Mouse (Mus musculus) midbrain, embryonic 12.5 days (tissue): ENCODE data around the gene 2010111I01Rik. TPM values are rescaled to one million over a fixed set of nuclear protein-coding genes. Genes with fewer than 3 reads are reported as not detected.

Experiments
- ATAC-seq: fragments of 200-750 bp; cut with Nextera tagmentation; 2 replicates; pipeline ENCODE4 v1.8.0; 2017; ENCODE audit warnings: low read depth, moderate TSS enrichment, moderate library complexity; ENCODE audit not compliant: low FRiP score
- H3K27ac ChIP-seq: fragments of 300-500 bp; sonication (generic); replicated peaks from 2 replicates; pipeline ENCODE4 v1.5.1; 2016; ENCODE audit warnings: mild to moderate bottlenecking
- H3K27me3 ChIP-seq: fragments of 300-500 bp; sonication (generic); 2 replicates; pipeline ENCODE4 v1.6.1; 2016; ENCODE audit warnings: mild to moderate bottlenecking
- H3K36me3 ChIP-seq: fragments of 300-500 bp; sonication (generic); 2 replicates; pipeline ENCODE4 v1.6.1; 2016
- H3K4me1 ChIP-seq: fragments of 300-500 bp; sonication (generic); 2 replicates; pipeline ENCODE4 v1.6.1; 2016
- H3K4me2 ChIP-seq: fragments of 300-500 bp; sonication (generic); replicated peaks from 2 replicates; pipeline ENCODE4 v1.6.1; 2016; ENCODE audit warnings: mild to moderate bottlenecking, moderate library complexity
- H3K4me3 ChIP-seq: fragments of 300-500 bp; sonication (generic); 2 replicates; pipeline ENCODE4 v1.5.1; 2016; ENCODE audit warnings: mild to moderate bottlenecking
- H3K9ac ChIP-seq: fragments of 300-500 bp; sonication (generic); replicated peaks from 2 replicates; pipeline ENCODE4 v1.6.1; 2016; ENCODE audit warnings: mild to moderate bottlenecking, moderate library complexity
- H3K9me3 ChIP-seq: fragments of 300-500 bp; sonication (generic); 2 replicates; pipeline ENCODE4 v1.6.1; 2016; ENCODE audit warnings: mild to moderate bottlenecking
- whole genome bisulfite sequencing: fragments of 180-500 bp; shearing (Covaris S2); methylation state at CpG from one replicate; pipeline ENCODE4 v1.1.7; 2016; 5-methylcytosine and 5-hydroxymethylcytosine counted together
- polyA plus RNA-seq: library from polyadenylated mRNA; unstranded; fragments of >200 nt; fragmentation: Nextera tagmentation; extraction: Ambion mirVana; gene quantifications from 2 replicates; pipeline ENCODE4 v1.2.1, GENCODE M21; 2016

2010111I01Rik gene
- polyA plus RNA-seq, 1 experiment from 2014 or later: 35.7 TPM

DNA sequence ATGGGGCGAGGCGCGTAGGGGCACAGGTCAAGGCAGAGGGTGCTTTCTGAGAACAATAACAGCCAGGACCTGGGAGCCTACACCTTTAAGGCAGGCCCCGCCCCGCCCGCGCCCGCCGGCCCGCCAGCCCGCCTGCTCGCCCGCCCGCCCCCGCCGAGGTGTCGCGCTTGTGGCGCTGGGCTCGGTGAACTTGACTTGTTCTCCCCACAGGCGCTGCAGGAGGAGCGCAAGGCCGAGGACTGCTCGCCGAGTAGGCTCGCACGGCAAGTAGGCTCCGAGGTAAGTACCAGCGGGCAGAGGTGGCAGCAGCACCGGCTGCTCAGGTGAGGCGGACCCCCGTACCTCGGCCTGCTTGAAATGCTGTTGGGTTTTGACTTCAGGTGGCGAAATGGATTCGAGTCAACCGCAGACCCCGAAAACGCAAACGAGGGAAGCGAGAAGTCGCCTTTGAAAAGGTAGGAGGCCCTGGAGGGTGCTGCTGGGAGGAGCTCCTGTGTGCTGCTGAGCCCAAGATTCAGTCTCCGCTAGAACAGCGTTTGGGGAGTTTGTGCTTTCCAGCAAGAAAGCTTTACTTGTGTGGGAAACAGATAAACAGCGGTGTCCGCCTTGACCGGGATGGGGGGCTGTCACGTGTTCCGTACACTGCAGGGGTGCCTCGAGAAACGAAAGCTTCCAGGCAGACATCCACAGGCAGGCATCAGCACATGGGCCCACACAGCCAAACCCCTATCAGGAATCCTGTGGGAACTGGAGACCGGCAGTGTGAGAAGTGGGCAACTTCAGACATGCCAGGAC is 275.4 kb downstream of the 2010111I01Rik start:
- Histone ChIP-seq H3K9ac (peak overlapping the region; percentile 67), H3K36me3 (no peaks in the 10 kb centered on the region), H3K9me3 (no peaks in the 10 kb centered on the region), H3K4me2 (peak overlapping the region; percentile 77), H3K4me1 (peaks cover 41% of the 10 kb centered on the region), H3K4me3 (peak overlapping the region; percentile 60), H3K27ac (peak overlapping the region; percentile 44), H3K27me3 (peaks cover 4% of the 10 kb centered on the region; the same call in 1 of the 2 replicates)
- ATAC-seq: peak; percentile 84
- WGBS: 1% methylated on average over 44 of the region's 51 CpGs

DNA sequence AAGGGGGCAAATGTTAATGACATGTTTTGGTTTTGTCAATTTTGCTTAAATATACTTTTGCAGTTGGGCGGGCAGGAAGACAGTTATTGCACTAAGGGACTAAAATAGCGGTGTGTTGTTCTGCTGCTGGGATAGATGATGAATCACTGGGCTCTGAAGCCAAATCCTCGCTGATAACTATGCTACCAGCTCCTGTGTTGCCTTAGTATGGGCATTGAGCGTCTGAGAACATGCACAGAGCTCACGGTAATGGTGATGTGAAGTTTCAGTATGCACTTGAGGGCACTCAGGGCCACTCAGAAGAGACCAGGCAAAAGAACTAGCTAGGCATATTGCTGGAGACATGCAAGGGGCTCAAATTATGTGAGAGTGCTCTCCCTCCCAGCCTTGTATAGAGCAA is 276.1 kb downstream of the 2010111I01Rik start:
- H3K27me3 ChIP-seq: peaks cover 4% of the 10 kb centered on the region; the same call in 1 of the 2 replicates
- WGBS: 59% methylated on average over 5 of the region's 5 CpGs
- H3K9me3 ChIP-seq: no peaks in the 10 kb centered on the region
- H3K9ac ChIP-seq: peak overlapping the region; percentile 67; the same call in 1 of the 2 replicates
- H3K4me2 ChIP-seq: peak overlapping the region; percentile 77
- H3K36me3 ChIP-seq: no peaks in the 10 kb centered on the region
- ATAC-seq: no peak
- H3K4me1 ChIP-seq: peaks cover 41% of the 10 kb centered on the region
- no peak overlapping the region for H3K27ac ChIP-seq
- H3K4me3 ChIP-seq: peak overlapping the region; percentile 60

DNA sequence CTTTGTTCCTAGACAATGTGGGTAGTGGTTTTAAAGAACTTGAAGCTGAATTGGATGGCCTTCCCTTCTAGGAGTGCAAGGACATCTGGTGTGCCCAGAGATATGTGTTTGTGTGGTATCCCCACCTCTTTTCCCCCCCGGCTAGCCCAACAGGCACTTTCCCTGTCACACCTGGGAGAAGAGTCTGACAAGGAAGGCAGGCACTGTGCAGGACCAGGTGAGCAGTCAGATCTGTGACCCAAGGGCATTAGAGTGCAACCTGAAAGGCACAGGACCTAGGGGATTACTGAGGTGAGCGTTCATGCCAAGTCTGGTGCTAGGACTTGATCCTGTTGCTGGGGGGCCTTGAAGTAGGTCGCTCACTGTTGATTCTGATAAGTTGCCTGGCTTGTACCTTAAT is 277.0 kb downstream of the 2010111I01Rik start:
- peak overlapping the region; percentile 77; the same call in 1 of the 2 replicates for H3K4me2 ChIP-seq
- no peaks in the 10 kb centered on the region for H3K36me3 ChIP-seq
- H3K9me3 ChIP-seq: no peaks in the 10 kb centered on the region
- H3K9ac ChIP-seq: no peak overlapping the region
- peaks cover 4% of the 10 kb centered on the region; the same call in 1 of the 2 replicates for H3K27me3 ChIP-seq
- no peak for ATAC-seq
- peaks cover 41% of the 10 kb centered on the region for H3K4me1 ChIP-seq
- no peak overlapping the region for H3K4me3 ChIP-seq
- no peak overlapping the region for H3K27ac ChIP-seq
- 86% methylated on average over 3 of the region's 3 CpGs for WGBS

DNA sequence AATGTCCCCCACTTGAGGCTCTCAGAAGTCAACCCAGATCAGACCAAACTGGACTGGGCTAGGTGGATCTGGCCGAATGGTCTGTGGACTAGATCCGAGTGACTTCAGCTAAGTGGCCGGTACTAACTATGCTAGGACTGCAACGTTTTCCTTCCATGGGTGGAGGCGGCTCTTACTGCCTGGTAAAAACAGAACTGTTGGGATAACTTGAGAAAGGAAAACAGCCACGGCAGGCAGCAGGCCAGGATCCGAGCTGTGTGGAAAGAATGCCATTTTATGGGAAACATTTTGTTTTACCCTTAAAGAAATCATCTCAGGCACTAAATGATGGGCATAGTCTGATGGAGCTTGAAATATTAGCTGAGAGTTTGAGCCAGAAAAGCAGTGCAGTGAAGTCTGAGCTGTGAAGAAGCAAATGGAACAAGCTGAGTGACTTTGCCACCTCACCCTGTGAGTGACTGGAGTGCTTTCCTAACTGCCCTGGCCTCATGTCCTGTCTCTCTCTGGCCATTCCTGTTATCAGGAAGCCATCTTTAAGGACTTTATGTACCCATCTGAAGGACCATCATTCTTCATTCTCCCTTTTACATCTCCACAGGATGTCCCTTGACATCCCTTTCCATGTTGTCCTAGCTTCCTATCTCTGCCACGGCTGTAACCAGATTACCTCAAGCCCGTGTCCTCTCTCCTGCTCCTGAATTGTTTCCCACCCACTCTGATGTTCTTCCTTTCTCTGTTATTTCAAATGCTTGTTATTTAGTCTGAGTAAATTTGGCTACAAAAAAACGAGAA is 277.9 kb downstream of the 2010111I01Rik start:
- no peak overlapping the region for H3K9ac ChIP-seq
- peaks cover 43% of the 10 kb centered on the region for H3K4me1 ChIP-seq
- no peak overlapping the region for H3K4me3 ChIP-seq
- WGBS: 78% methylated on average over 10 of the region's 10 CpGs
- no peaks in the 10 kb centered on the region for H3K36me3 ChIP-seq
- H3K27me3 ChIP-seq: peaks cover 4% of the 10 kb centered on the region; the same call in 1 of the 2 replicates
- H3K27ac ChIP-seq: no peak overlapping the region
- ATAC-seq: no peak
- H3K9me3 ChIP-seq: no peaks in the 10 kb centered on the region
- no peak overlapping the region for H3K4me2 ChIP-seq

DNA sequence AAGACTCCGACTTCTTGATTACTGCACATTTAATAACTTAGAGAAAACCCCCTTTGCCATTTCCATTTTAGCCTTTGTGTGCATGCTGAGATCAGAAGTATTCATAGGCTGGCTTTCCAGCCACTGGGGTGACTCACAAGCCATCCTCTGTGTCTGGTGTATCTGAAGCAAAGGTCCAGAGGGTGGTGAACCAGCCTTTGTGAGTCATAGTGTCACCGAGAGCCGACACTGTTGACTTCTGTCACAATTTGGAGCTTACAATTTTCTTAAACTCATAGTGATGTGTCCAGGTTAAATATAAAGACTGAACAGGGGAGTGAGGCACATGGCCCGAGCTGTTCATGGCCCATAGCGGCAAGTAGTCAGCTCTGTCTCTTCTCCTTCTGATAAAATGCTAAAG is 278.9 kb downstream of the 2010111I01Rik start:
- Histone ChIP-seq H3K9me3 (no peaks in the 10 kb centered on the region), H3K4me3 (no peak overlapping the region), H3K4me1 (peaks cover 43% of the 10 kb centered on the region), H3K27ac (no peak overlapping the region), H3K36me3 (no peaks in the 10 kb centered on the region), H3K4me2 (no peak overlapping the region), H3K27me3 (peaks cover 4% of the 10 kb centered on the region; the same call in 1 of the 2 replicates), H3K9ac (no peak overlapping the region)
- 81% methylated on average over 5 of the region's 5 CpGs for WGBS
- no peak for ATAC-seq

DNA sequence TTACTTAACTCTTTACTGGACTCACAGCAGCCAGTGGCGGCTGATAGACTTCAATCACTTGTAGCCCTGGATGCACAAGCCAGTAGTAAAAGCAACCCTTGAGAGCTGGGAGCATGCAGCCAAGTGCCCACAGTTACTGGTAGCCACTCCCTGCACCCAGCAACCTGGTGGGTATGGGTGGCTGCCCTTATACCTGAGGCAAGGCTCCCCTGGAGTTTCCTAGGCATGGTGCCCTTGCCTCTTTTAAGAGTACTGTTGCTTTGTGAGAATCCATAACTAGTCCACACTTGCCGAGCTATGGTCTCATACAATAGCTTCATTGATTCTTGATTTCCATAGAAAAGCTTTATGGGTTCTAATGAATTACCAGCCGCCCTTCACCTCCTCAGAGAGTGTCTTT is 279.7 kb downstream of the 2010111I01Rik start:
- H3K4me1 ChIP-seq: peaks cover 37% of the 10 kb centered on the region
- H3K36me3 ChIP-seq: no peaks in the 10 kb centered on the region
- H3K27ac ChIP-seq: no peak overlapping the region
- H3K9ac ChIP-seq: no peak overlapping the region
- H3K9me3 ChIP-seq: no peaks in the 10 kb centered on the region
- WGBS: 59% methylated on average over 3 of the region's 3 CpGs
- H3K4me2 ChIP-seq: no peak overlapping the region
- no peak for ATAC-seq
- no peak overlapping the region for H3K4me3 ChIP-seq
- peaks cover 4% of the 10 kb centered on the region; the same call in 1 of the 2 replicates for H3K27me3 ChIP-seq

DNA sequence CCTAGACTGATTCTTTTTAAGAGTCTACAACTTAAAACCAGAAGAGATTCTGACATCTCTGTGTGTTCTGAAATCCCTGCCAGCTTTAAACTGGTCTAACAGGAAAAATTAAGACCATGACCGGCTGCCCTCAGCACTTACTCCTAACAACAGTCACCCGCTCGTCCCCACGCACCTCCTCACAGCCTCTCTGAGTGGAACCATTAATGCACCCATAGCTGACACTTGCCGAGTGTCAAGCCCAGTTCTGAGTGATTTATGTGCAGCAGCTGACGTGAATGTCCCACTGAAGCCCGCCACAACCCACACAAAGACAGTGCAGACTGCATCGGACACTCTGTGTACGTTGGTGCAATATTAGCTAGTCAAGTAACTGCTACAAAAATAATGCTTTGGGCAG is 280.5 kb downstream of the 2010111I01Rik start:
- Histone ChIP-seq H3K4me1 (peaks cover 35% of the 10 kb centered on the region), H3K36me3 (no peaks in the 10 kb centered on the region), H3K9ac (no peak overlapping the region), H3K27me3 (peaks cover 4% of the 10 kb centered on the region; the same call in 1 of the 2 replicates), H3K9me3 (no peaks in the 10 kb centered on the region), H3K27ac (no peak overlapping the region), H3K4me3 (no peak overlapping the region), H3K4me2 (no peak overlapping the region)
- ATAC-seq: no peak
- 83% methylated on average over 9 of the region's 9 CpGs for WGBS

DNA sequence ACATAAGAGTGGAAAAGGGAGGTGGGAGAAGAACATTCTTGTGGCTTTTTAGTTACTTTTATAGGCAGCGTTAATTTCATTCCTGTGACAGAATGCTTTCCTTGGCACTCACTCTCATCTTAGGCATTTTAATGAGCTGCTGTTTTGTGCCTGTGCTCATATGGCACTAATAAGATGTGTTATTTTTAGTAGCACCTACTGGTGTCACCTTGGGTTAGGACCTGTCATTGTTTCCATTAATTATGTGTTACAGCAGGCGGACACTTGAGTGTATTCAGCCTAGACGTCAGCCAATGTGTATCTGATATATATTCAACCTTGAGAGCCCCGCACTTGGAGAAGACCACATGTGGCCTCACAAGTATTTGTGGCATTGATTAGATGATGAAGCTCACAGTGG is 281.1 kb downstream of the 2010111I01Rik start:
- no peak overlapping the region for H3K4me3 ChIP-seq
- 71% methylated on average over 4 of the region's 4 CpGs for WGBS
- no peak for ATAC-seq
- H3K36me3 ChIP-seq: no peaks in the 10 kb centered on the region
- H3K27ac ChIP-seq: no peak overlapping the region
- H3K27me3 ChIP-seq: peaks cover 2% of the 10 kb centered on the region; the same call in 1 of the 2 replicates
- H3K4me2 ChIP-seq: no peak overlapping the region
- no peak overlapping the region for H3K9ac ChIP-seq
- H3K4me1 ChIP-seq: peaks cover 29% of the 10 kb centered on the region
- H3K9me3 ChIP-seq: no peaks in the 10 kb centered on the region

DNA sequence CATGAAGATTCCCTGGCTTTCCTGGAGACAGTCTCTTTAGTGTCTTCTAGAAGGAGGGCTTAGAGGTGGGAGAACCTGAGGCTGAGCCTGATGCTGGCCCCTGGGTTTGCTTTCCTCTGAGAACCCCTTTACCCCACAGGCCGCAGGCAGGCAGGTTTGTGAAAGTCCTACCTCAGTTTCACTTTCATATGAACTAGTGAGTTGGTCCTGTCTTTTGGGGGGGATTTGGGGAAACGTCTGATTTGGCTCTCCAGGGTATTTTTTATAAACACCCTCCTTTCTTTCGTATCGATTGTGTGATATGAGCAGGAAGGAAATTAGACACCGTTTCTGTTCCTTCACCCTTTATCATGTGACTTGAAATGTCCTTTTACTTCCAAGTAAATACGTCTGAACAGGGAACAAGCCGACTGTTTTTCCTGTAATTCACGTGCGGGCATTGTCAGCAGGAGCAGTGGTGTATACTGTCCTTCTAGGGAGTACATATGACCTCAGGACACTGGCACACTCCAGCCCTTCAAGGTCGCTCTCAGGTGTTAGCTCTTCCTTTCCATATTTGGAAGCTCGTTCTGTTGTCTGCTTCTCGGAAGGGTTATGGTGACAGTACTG is 281.7 kb downstream of the 2010111I01Rik start:
- Histone ChIP-seq H3K27me3 (no peaks in the 10 kb centered on the region), H3K9me3 (no peaks in the 10 kb centered on the region), H3K27ac (no peak overlapping the region), H3K4me3 (no peak overlapping the region), H3K4me1 (peaks cover 25% of the 10 kb centered on the region), H3K9ac (no peak overlapping the region), H3K4me2 (no peak overlapping the region), H3K36me3 (no peaks in the 10 kb centered on the region)
- ATAC-seq: no peak
- WGBS: 90% methylated on average over 12 of the region's 12 CpGs

DNA sequence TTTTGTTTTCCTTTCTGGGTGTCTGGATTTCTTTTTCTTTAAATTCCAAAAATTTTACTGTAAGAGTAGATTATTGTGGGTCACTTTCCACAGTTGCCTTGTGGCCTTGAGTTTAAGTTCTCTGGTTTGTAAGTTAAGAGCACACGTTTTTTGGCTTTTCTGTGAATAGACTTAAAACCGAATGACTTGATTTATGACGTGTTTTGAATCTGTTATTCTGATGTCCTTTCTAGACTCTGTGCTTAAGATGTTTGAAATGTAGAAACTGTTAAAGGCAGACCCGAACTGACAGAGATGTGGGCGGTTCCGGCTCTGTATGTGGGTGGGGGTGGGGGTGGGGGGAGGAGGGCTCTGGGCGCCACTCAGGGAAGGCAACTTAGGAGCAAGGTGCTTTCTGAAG is 282.3 kb downstream of the 2010111I01Rik start:
- Histone ChIP-seq H3K4me2 (no peak overlapping the region), H3K4me1 (peaks cover 21% of the 10 kb centered on the region), H3K27me3 (no peaks in the 10 kb centered on the region), H3K9ac (no peak overlapping the region), H3K9me3 (no peaks in the 10 kb centered on the region), H3K4me3 (no peak overlapping the region), H3K36me3 (no peaks in the 10 kb centered on the region), H3K27ac (no peak overlapping the region)
- no peak for ATAC-seq
- WGBS: 83% methylated on average over 7 of the region's 7 CpGs

DNA sequence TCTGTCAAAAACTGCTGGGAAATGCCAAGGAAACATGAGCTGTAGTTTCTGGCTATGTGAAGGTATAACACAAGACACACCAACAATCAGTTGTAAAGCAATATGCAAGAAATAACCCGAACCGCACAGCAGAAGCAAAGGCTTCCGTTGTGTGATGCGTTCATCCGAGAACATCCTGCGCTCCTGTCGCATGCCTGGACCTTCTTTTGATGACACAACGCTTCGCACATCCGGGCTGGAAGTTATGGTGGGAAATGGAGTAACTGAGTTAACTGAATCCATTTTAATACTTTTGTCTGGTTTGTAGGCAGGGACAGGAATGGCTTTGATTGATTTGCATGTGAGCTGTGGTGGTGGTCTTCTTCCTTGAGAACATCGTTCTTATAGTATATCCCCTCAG is 282.9 kb downstream of the 2010111I01Rik start:
- Histone ChIP-seq H3K4me1 (peaks cover 20% of the 10 kb centered on the region), H3K27ac (no peak overlapping the region), H3K9ac (no peak overlapping the region), H3K27me3 (no peaks in the 10 kb centered on the region), H3K9me3 (no peaks in the 10 kb centered on the region), H3K4me3 (no peak overlapping the region), H3K36me3 (no peaks in the 10 kb centered on the region), H3K4me2 (no peak overlapping the region)
- no peak for ATAC-seq
- WGBS: 95% methylated on average over 11 of the region's 11 CpGs

DNA sequence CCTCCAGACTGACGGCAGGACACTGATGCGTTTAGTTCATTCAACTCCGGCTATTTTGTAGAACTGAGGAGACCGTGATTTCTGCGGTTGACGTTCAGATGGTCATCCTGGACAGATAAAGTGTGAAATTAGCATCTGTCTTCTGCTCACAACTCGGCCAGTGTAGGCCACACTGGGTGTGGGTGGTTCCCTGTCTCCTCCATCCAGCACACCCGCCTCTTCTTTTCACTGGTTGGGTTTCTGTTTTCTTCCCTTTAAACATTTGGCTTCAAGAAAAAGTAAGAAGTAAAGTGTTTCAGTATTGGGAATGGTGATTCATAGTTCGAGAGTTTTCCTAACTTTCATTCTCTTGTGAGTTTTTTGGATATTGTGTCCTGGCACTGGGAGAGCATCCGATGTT is 283.6 kb downstream of the 2010111I01Rik start:
- Histone ChIP-seq H3K4me3 (no peak overlapping the region), H3K36me3 (no peaks in the 10 kb centered on the region), H3K9ac (no peak overlapping the region), H3K4me2 (no peak overlapping the region), H3K27ac (no peak overlapping the region), H3K9me3 (no peaks in the 10 kb centered on the region), H3K4me1 (peaks cover 15% of the 10 kb centered on the region), H3K27me3 (no peaks in the 10 kb centered on the region)
- WGBS: 94% methylated on average over 10 of the region's 10 CpGs
- no peak for ATAC-seq
